Mouse (Mus musculus) G1E (cell line): Measurements from ENCODE around the gene Papola. TPM values are rescaled to one million over a fixed set of nuclear protein-coding genes. Genes with fewer than 3 reads are reported as not detected.

ENCODE experiments used
- ATAC-seq: 2 replicates; pipeline ENCODE4 v1.8.0; 2016; ENCODE audit warnings: mild to moderate bottlenecking; ENCODE audit not compliant: insufficient number of reproducible peaks, poor library complexity, low FRiP score, severe bottlenecking; ENCODE audit errors: extremely low read depth
- DNase-seq: peaks from one replicate; pipeline ENCODE4 v3.0.0; 2012; ENCODE audit warnings: low spot score
- H3K27me3 ChIP-seq: 2 replicates; pipeline ENCODE4 v1.6.1; 2012; ENCODE audit warnings: mild to moderate bottlenecking, low read length, inconsistent platforms; ENCODE audit not compliant: insufficient read depth
- H3K36me3 ChIP-seq: replicated peaks from 2 replicates; pipeline ENCODE3; 2012; ENCODE audit warnings: mild to moderate bottlenecking, inconsistent platforms
- H3K4me1 ChIP-seq: 2 replicates; pipeline ENCODE4 v1.6.1; 2012; ENCODE audit warnings: low read depth, low read length, inconsistent platforms, mixed read lengths; ENCODE audit not compliant: insufficient read depth
- H3K4me3 ChIP-seq: 2 replicates; pipeline ENCODE4 v1.5.1; 2012; ENCODE audit warnings: low read depth, mild to moderate bottlenecking, inconsistent platforms, low read length, moderate library complexity, mixed read lengths
- H3K9me3 ChIP-seq: replicated peaks from 2 replicates; pipeline ENCODE4 v1.6.1; 2012; ENCODE audit warnings: inconsistent platforms
- CTCF ChIP-seq: IDR thresholded peaks from 2 replicates; pipeline ENCODE4 v1.5.1; 2012; ENCODE audit warnings: low read depth, low read length, inconsistent platforms, mixed read lengths
- GATA1 ChIP-seq: IDR thresholded peaks from 2 replicates; pipeline ENCODE4 v1.6.1; 2012; ENCODE audit warnings: borderline replicate concordance, low read length, inconsistent platforms, mixed read lengths
- GATA2 ChIP-seq: IDR thresholded peaks from 2 replicates; pipeline ENCODE4 v1.6.1; 2012; ENCODE audit warnings: low read depth, low read length, inconsistent platforms, borderline replicate concordance
- POLR2AphosphoS5 ChIP-seq: IDR thresholded peaks from 2 replicates; pipeline ENCODE4 v1.6.1; 2012; ENCODE audit warnings: low read depth, low read length, inconsistent platforms; ENCODE audit not compliant: insufficient replicate concordance
- TAL1 ChIP-seq: conservative IDR thresholded peaks from 2 replicates; pipeline ENCODE4 v1.6.1; 2012; ENCODE audit warnings: low read depth, low read length, inconsistent platforms, mixed read lengths
- polyA plus RNA-seq: library from polyadenylated mRNA; stranded (reverse); fragments of >175 nt; gene quantifications from 2 replicates; pipeline ENCODE4 v1.2.3, GENCODE M21; 2012
- total RNA-seq, 2 experiments: library from RNA; stranded (forward) in 1 of 2; stranded (reverse) in 1 of 2; fragments of 200-1000 nt in 1 of 2; fragments of >200 nt in 1 of 2; fragmentation: Nextera tagmentation in 1 of 2; gene quantifications; 2 replicates each; pipeline ENCODE4 v1.2.3; 2014 to 2017

The Papola gene
- total and polyA plus RNA-seq, 3 experiments = 258 to 661 (median 625) TPM

- Histone ChIP-seq H3K4me3 (no peak overlapping the region), H3K27me3 (no peaks in the 10 kb centered on the region), H3K36me3 (no peaks in the 10 kb centered on the region), H3K4me1 (no peaks in the 10 kb centered on the region), H3K9me3 (peaks cover 10% of the 10 kb centered on the region)
- TF ChIP-seq GATA2 (no peak), CTCF (no peak), GATA1 (no peak), TAL1 (no peak), POLR2AphosphoS5 (no peak)
- no peak for ATAC-seq
- DNase-seq = no peak
These were observed 78.9 kb downstream of the Papola start for GRCm38 (mm10) chr12:105863436-105863835.

- no peaks in the 10 kb centered on the region for H3K27me3 ChIP-seq
- peaks cover 10% of the 10 kb centered on the region for H3K9me3 ChIP-seq
- DNase-seq (no peak), ATAC-seq (no peak)
- H3K4me1 ChIP-seq = no peaks in the 10 kb centered on the region
- no peaks in the 10 kb centered on the region for H3K36me3 ChIP-seq
- H3K4me3 ChIP-seq = no peak overlapping the region
- TF ChIP-seq GATA2 (no peak), TAL1 (no peak), GATA1 (no peak), CTCF (no peak), POLR2AphosphoS5 (no peak)
These were observed 83.2 kb downstream of the Papola start for GRCm38 (mm10) chr12:105867646-105868045.

- no peak overlapping the region for H3K4me3 ChIP-seq
- ATAC-seq = no peak
These were observed 84.7 kb downstream of the Papola start for GRCm38 (mm10) chr12:105869242-105869641.

GRCm38 (mm10) chr12:105869696-105870095, 85.2 kb downstream of the Papola start:
- Histone ChIP-seq H3K4me1 (no peaks in the 10 kb centered on the region), H3K27me3 (no peaks in the 10 kb centered on the region), H3K4me3 (no peak overlapping the region), H3K9me3 (peaks cover 14% of the 10 kb centered on the region), H3K36me3 (no peaks in the 10 kb centered on the region)
- TF ChIP-seq GATA2 (no peak), TAL1 (no peak), GATA1 (no peak), CTCF (no peak)
- DNase-seq (no peak), ATAC-seq (no peak)

More at GRCm38 (mm10) chr12:105869242-105869641, 84.7 kb downstream of the Papola start:
- Histone ChIP-seq H3K27me3 (no peaks in the 10 kb centered on the region), H3K9me3 (peaks cover 15% of the 10 kb centered on the region), H3K36me3 (no peaks in the 10 kb centered on the region), H3K4me1 (no peaks in the 10 kb centered on the region)
- no peak for DNase-seq
- no peak for TF ChIP-seq GATA2
- TF ChIP-seq POLR2AphosphoS5 = no peak

- DNase-seq (no peak), ATAC-seq (no peak)
- H3K9me3 ChIP-seq = peaks cover 15% of the 10 kb centered on the region
These were observed 88.8 kb downstream of the Papola start for GRCm38 (mm10) chr12:105873283-105873682.

GRCm38 (mm10) chr12:105875112-105875511, 90.6 kb downstream of the Papola start:
- no peak overlapping the region for H3K4me3 ChIP-seq
- no peaks in the 10 kb centered on the region for H3K36me3 ChIP-seq
- H3K9me3 ChIP-seq = peaks cover 21% of the 10 kb centered on the region
- H3K27me3 ChIP-seq = no peaks in the 10 kb centered on the region
- no peaks in the 10 kb centered on the region for H3K4me1 ChIP-seq
- TF ChIP-seq POLR2AphosphoS5 (no peak), GATA1 (no peak), CTCF (no peak), TAL1 (no peak), GATA2 (no peak)
- DNase-seq = no peak
- ATAC-seq = no peak

More at GRCm38 (mm10) chr12:105873283-105873682, 88.8 kb downstream of the Papola start:
- Histone ChIP-seq H3K27me3 (no peaks in the 10 kb centered on the region), H3K36me3 (no peaks in the 10 kb centered on the region), H3K4me3 (no peak overlapping the region), H3K4me1 (no peaks in the 10 kb centered on the region)
- TF ChIP-seq GATA2 (no peak), POLR2AphosphoS5 (no peak), GATA1 (no peak), TAL1 (no peak), CTCF (peak; percentile 72)

- Histone ChIP-seq H3K4me1 (no peaks in the 10 kb centered on the region), H3K36me3 (no peaks in the 10 kb centered on the region), H3K27me3 (no peaks in the 10 kb centered on the region), H3K4me3 (no peak overlapping the region), H3K9me3 (peaks cover 23% of the 10 kb centered on the region)
- no peak for DNase-seq
- no peak for ATAC-seq
- TF ChIP-seq CTCF (no peak), GATA1 (no peak), TAL1 (no peak), POLR2AphosphoS5 (no peak), GATA2 (no peak)
These were observed 92.0 kb downstream of the Papola start for GRCm38 (mm10) chr12:105876521-105876920.
